Mouse (Mus musculus) cortical plate, adult 2 months (tissue): ENCODE results near the gene Anks1. TPM values are rescaled to one million over a fixed set of nuclear protein-coding genes. Genes with fewer than 3 reads are reported as not detected.

ENCODE experiments used
- H3K27ac ChIP-seq: fragments of 200-500 bp; 2 replicates; pipeline ENCODE4 v1.5.1; 2012; ENCODE audit warnings: low read length, control low read depth, inconsistent platforms; ENCODE audit not compliant: insufficient read depth
- H3K4me1 ChIP-seq: fragments of 200-500 bp; 2 replicates; pipeline ENCODE4 v1.6.1; 2011; ENCODE audit warnings: low read length; ENCODE audit not compliant: control insufficient read depth, insufficient read depth
- H3K4me3 ChIP-seq: fragments of 200-500 bp; 2 replicates; pipeline ENCODE4 v1.5.1; 2011; ENCODE audit warnings: mild to moderate bottlenecking, low read length, control low read depth; ENCODE audit not compliant: insufficient read depth
- CTCF ChIP-seq: fragments of 200-500 bp; IDR thresholded peaks from 2 replicates; pipeline ENCODE4 v1.5.1; 2011; ENCODE audit warnings: mild to moderate bottlenecking, control low read depth, low read length; ENCODE audit not compliant: insufficient read depth; ENCODE audit errors: extremely low read depth
- POLR2A ChIP-seq: fragments of 200-500 bp; IDR thresholded peaks from 2 replicates; pipeline ENCODE4 v1.6.1; 2011; ENCODE audit warnings: mild to moderate bottlenecking, low read length, control low read depth; ENCODE audit not compliant: insufficient read depth; ENCODE audit errors: extremely low read depth
- polyA plus RNA-seq: library from polyadenylated mRNA; depleted of rRNA; stranded (reverse); fragments of >200 nt; gene quantifications from 2 replicates; pipeline ENCODE4 v1.2.3, GENCODE M21; 2012

Gene Anks1
- polyA plus RNA-seq, 1 experiment, result 39.8 TPM

GRCm38 (mm10) chr17:27939028-27939427 lies 29.9 kb downstream of the Anks1 start:
- TF ChIP-seq CTCF (no peak), POLR2A (no peak)
- H3K27ac ChIP-seq, result no peak overlapping the region
- no peak overlapping the region for H3K4me3 ChIP-seq
- peaks cover 6% of the 10 kb centered on the region for H3K4me1 ChIP-seq

DNA sequence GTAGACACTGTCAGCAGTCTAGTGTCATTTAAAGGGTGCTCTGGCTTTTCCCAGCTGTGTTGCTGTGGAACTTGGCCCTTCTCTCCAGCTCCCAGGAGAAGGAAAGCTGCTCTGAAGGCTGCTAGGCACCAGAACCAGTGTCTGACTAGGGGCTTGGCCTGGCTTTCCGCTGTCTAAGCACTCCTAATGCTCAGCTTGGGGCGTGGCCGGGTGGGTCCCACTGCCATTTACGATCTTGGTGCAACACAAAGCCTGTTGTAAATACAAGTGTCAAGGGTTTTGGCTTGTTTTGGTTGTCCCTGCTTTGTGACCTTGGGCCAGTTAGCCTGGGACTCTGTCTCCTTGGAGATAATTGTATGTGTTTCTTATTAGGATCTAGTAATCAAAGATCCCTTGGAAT lies 31.2 kb downstream of the Anks1 start:
- Histone ChIP-seq H3K4me1 (peaks cover 6% of the 10 kb centered on the region), H3K27ac (no peak overlapping the region), H3K4me3 (no peak overlapping the region)
- TF ChIP-seq CTCF (no peak), POLR2A (no peak)

DNA sequence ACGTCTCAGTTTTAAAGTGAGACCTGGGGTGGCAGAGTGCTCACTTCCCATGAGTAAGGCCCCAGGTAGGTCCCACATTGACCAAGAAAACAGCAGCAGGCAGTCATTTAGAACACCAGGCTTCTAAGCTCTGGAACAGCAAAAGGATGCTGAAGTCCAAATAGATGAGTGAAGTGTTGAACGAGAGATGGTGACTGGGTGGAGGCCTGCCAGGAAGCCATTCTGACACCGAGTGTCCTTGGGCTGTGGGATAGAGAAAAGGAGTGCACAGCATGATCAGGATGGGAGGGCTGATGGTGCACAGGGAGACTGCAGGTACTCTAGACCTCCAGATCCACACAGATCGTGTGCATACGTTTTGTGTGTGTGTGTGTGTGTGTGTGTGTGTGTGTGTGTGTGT lies 32.1 kb downstream of the Anks1 start:
- TF ChIP-seq POLR2A (no peak), CTCF (no peak)
- Histone ChIP-seq H3K4me1 (peaks cover 6% of the 10 kb centered on the region), H3K27ac (no peak overlapping the region), H3K4me3 (no peak overlapping the region)

DNA sequence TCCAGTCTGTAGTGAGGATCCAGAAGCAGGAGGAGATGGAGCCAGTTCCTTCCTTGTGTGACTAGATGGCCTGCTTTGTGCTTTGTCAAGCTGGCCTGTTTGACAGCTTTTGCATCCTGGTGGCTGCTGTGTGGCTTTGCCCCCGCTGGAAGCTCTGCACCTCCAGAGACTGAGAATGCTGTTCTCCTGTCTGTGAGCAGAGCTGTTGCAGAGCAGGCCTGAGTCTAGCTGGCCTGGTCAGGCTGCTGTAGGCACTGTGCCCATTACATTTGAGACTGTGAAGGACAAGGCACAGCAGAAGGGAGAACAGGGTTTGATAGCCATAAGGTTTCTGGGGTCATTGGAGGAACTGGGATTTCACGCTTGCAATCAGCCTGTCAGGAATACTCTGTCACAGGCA lies 32.6 kb downstream of the Anks1 start:
- H3K27ac ChIP-seq, result no peak overlapping the region
- peaks cover 6% of the 10 kb centered on the region for H3K4me1 ChIP-seq
- no peak overlapping the region for H3K4me3 ChIP-seq
- no peak for TF ChIP-seq POLR2A
- TF ChIP-seq CTCF, result no peak

DNA sequence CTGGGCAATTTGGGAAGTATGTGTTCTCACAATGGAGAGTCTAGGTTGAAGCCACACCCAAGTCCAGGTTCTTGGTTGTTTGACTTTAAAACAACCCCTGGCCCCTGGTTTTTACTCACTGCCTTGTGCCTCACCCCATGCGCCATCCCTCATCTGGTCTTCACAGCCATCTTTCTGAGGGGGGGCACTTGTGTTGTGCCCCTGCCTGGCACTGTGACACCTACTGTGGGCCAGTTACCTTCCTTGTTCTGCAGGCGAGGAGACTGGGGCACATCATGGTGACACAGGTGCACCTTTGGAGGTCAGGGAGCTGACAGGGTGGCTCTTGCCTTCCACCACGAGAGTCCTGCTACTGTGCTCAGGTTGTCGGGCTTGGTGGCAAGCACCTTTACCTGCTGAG lies 33.0 kb downstream of the Anks1 start:
- H3K4me3 ChIP-seq, result no peak overlapping the region
- no peak overlapping the region for H3K27ac ChIP-seq
- H3K4me1 ChIP-seq, result peaks cover 6% of the 10 kb centered on the region
- TF ChIP-seq CTCF (no peak), POLR2A (no peak)

DNA sequence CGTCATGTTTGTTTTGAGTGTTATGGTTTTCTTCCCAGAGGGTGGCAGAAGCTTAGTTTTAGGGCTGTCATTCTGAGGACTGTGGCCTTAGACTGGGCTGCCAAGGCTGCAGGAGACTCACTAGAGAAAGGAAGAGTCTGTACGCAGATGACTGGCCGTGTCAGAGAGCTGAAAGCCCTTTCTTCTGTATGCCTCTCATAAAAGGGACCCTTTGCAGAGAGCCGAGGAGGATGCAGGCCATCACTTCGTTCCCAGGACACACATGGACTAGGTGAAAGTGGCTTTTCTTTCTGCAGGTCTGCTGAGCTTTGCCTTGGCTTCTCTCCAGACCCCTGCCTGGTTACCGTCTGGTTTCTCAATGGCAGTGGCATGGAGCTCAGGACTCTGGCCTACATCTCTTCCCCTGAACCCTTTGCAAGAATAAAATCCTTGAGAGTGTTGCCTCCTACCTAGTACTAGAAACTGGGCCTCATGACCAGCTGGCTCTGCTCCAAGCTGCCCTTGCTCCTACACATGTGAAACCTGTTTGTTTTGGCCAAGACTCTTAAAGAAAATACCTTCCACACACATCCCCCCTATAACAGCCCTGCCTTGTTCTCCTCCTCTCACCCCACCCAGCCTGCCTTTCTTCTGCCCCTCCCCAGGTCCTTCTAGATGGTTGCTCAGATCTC lies 36.6 kb downstream of the Anks1 start:
- no peak overlapping the region for H3K27ac ChIP-seq
- no peaks in the 10 kb centered on the region for H3K4me1 ChIP-seq
- TF ChIP-seq POLR2A (no peak), CTCF (no peak)
- no peak overlapping the region for H3K4me3 ChIP-seq

DNA sequence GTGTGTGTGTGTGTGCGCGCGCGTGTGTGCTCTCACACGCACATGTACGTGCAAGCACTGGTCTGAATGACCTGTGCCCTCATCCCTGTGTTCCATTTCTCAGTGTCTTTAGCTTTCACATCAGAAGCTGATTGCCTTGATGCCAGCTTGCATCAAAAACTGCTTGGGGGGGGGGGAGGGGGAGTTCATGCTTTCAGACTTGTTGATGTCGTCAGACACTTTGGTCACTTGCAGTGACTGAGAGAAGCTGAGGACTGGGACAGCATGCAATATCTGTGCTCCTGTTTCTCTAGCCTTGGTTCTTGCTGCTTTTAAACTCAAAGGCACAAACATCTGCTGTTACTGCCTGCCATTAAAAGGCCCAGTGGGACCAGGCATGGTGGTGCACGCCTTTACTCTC lies 37.3 kb downstream of the Anks1 start:
- Histone ChIP-seq H3K4me3 (no peak overlapping the region), H3K27ac (no peak overlapping the region), H3K4me1 (no peaks in the 10 kb centered on the region)
- TF ChIP-seq CTCF, result no peak
- no peak for TF ChIP-seq POLR2A

- H3K4me1 ChIP-seq, result no peaks in the 10 kb centered on the region
- TF ChIP-seq CTCF, result no peak
- no peak overlapping the region for H3K27ac ChIP-seq
- H3K4me3 ChIP-seq, result no peak overlapping the region
Observed at GRCm38 (mm10) chr17:27947155-27947554, 38.0 kb downstream of the Anks1 start.

DNA sequence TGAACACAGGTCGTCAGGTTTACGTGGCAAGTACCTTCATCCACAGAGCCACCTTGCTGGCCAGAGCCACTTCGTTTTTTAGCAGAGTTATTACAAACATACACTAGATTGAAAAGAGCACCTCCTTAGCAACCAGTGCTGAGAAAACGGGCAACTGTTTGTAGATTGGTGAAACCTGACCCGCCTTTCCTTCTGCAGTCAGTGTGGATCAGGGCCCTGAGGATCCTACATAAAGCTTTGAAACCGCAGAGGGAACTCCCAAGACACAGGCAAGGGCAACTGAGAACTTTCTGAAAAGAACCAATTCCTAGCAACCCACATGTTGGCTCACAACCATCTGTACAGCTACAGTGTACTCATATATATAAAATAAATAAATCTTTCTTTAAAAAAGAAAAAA lies 44.0 kb downstream of the Anks1 start:
- Histone ChIP-seq H3K4me3 (no peak overlapping the region), H3K27ac (no peak overlapping the region), H3K4me1 (no peaks in the 10 kb centered on the region)
- TF ChIP-seq CTCF (no peak), POLR2A (no peak)

DNA sequence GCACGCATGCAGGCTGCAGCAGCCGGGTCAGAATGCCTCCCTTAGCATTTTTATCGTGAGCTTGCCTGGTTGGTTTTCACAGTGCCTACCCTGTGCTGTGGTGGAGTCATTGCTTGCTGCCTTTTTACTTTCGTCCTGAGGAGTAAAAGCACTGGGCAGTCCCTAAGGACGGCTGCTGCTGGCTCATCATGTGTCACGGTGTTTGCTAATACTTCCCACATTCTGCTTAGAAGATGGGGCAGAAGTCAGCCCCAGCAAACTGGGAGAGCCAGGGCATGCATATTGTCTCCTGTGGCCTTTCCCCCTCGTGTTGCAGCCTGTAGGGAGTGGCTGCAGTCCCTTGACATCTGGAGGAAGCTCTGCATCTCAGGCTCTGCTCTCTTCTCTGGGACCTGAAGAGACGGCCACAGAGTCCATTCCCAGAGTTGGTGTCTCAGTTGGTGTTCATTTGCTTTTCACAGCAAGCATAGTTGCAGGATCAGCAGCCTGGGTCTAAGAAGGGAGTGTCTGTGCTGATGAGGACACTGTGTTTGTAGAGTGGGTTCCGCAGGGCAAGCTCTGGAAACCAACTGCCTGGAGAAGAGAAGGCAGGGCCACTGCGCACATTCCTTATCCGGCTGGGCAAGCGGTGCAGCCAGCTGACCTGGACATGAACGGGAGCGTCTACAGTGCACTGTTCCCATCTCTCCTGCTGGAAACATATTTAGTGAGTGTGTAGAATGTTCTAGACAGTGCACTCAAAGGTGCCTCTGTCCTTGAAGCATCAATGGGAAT lies 45.7 kb downstream of the Anks1 start:
- Histone ChIP-seq H3K27ac (0 out of 2 replicates have a peak overlapping the region, but pooled peaks have one; percentile 18), H3K4me1 (peaks cover 1% of the 10 kb centered on the region; the same call in 1 of the 2 replicates), H3K4me3 (no peak overlapping the region)
- TF ChIP-seq POLR2A, result no peak
- no peak for TF ChIP-seq CTCF
